Mouse (Mus musculus) C2C12 (cell line): ENCODE results near the gene Gm17455.

ENCODE experiments used
- CTCF ChIP-seq: IDR thresholded peaks from one replicate; pipeline ENCODE4 v1.5.1; 2011; ENCODE audit not compliant: control insufficient read depth, insufficient read depth, insufficient read length
- FOSL1 ChIP-seq: IDR thresholded peaks from one replicate; pipeline ENCODE4 v1.8.0; 2011; ENCODE audit warnings: mild to moderate bottlenecking, low read length; ENCODE audit not compliant: poor library complexity, insufficient read depth, severe bottlenecking
- MAX ChIP-seq: IDR thresholded peaks from one replicate; pipeline ENCODE4 v1.6.1; 2011; ENCODE audit warnings: mild to moderate bottlenecking, control low read depth
- MYOG ChIP-seq: IDR thresholded peaks from one replicate; pipeline ENCODE4 v1.6.1; 2011; ENCODE audit not compliant: control insufficient read depth, insufficient read length; ENCODE audit errors: extremely low read depth
- USF1 ChIP-seq: IDR thresholded peaks from one replicate; pipeline ENCODE4 v1.6.1; 2011; ENCODE audit warnings: low read depth, mild to moderate bottlenecking, control low read depth, moderate library complexity

GRCm38 (mm10) chr10:60351248-60351647 lies 48.3 kb upstream of the Gm17455 start:
- TF ChIP-seq FOSL1, result no peak
- TF ChIP-seq CTCF, result no peak
- TF ChIP-seq MYOG, result no peak
- TF ChIP-seq MAX, result no peak
- TF ChIP-seq USF1, result no peak
